Mouse (Mus musculus): Measurements from ENCODE around the gene Zmiz2.
"Not testable (repeated sequence)": the region's sequence is repeated elsewhere in the genome, so short reads cannot be mapped to it uniquely, and the experiment has no call there.

- TF ChIP-seq GATA1 (IDR thresholded peaks at IDR 0.05; ENCODE audit: borderline replicate concordance, low read length); FLI1 (IDR thresholded peaks at IDR 0.05; ENCODE audit: low read length): not testable (repeated sequence)
These were observed 20.9 kb upstream of the Zmiz2 start for GRCm38 (mm10) chr11:6367986-6368385.

All from megakaryocyte, embryonic 14.5 days (primary cell).